Mouse (Mus musculus): ENCODE data around the gene Hnrnpdl.
A peak's percentile ranks its signal among the peaks of the same experiment; 100 is the strongest.

The Hnrnpdl gene

GRCm38 (mm10) chr5:100039602-100040142, at the start of gene Hnrnpdl, which contains the start of gene Enoph1:
Gene Hnrnpdl (minus strand): TSS chr5:100039664.
Gene Enoph1 (plus strand): TSS chr5:100039985.
- DNase-seq (ENCODE audit: low read depth, low spot score) = peak; percentile 96

DNA sequence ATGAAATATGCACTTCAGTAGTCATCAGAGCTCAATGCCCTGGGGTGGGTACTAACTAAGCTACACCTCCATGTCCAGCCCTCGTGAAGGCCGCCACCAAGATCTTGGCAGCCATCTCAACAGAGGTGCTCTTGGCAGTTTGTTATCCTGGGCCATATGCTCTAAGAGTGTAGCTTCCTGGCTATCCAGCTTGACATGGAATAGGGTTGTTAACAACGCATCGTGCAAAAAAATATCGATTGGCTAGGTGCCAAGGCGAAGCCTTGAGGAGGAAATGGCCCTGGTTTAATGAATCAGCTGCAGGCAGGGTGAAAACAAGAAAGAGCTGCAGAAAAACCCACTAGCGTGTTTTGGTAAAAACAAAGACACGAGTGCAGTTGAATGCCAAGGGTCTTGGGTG, 45.6 kb upstream of the Hnrnpdl start:
- no peak for DNase-seq (ENCODE audit: low read depth, low spot score)

DNA sequence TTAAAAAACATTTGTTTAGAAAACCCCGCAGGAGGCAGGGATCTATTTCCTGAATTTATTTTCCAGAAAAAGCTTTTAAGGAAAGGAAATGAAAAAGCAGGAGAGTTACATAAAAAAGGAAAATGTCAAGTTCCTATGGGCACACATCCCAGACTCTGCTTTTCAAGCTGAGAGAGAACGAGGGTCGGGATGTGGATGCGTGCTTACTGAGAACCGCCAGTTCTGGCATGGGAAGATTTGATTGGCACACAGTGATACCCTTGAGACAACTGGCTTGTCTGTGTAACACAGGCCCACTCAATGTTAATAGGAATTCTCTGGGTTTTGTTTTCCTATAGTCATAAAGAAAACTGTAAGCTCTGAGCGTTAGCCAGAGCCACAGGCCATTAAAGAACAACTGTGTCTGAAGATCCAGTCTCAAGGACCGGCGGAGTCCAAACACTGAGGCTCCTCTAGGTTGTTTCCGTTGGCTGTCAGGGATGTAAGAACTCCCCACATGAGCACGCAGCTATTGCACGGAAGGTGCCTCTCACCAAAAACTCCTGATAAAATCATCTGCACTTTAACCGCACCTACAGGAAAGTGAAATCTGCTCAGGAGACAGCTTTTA, 44.6 kb upstream of the Hnrnpdl start:
- peak; percentile 50 for DNase-seq (ENCODE audit: low read depth, low spot score)

DNA sequence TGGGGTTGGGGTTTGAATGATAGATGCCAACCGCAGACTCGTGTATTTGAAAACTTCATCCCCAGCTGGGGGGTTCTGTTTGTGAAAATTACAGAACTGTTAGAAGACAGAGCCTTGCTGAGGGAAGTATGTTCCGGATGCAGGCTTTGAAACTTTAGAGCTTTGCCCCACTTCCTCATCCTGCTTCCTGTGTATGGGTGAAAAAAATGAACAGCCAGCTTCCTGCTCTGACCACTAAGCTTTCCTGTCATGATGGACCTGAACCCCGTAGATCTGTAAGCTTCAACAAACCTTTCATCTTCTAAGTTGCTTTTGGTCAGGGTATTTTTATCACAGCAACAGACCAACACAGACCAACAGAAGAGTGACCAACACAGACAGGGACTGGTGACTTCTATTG, 42.5 kb upstream of the Hnrnpdl start:
- DNase-seq (ENCODE audit: low read depth, low spot score) = no peak

DNA sequence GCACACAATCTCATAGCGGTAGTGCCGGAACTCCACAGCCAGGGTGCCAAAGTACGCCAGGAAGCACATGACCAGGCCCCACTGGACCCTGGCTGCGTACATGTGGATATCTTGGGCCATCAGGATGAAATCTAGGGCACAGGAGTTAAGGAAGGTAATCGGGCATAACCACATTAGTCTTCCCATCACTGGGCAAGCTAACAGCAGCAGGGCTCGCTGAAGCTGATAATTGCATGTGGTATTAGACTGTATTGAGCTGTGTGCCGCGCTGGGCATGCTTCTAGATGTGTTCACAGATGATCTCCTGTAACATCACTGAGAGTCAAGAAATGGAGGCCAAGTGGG, 40.4 kb upstream of the Hnrnpdl start:
- DNase-seq (ENCODE audit: low read depth, low spot score) = no peak

- no peak for DNase-seq (ENCODE audit: low read depth, low spot score)
Measured at GRCm38 (mm10) chr5:100079040-100079930, 39.8 kb upstream of the Hnrnpdl start.

DNA sequence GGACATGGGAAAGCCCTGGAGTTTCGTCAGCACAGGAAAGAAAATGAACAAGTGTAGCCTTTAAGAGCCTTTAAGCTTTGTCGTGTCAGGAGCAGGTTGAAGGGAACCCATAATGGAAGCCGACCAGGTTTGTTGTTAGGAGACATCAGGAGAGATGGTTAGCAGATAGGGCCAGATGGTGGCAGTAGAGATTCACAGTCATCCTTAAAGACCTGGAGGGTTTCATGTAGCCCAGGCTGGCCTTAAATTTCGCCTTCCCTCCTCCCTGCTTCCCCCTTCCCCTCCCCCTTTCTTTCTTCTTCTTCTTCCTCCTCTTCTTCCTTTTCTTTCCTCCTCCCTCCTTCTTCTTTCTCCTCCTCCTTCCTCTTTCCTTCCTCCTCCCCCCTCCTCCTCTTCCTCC, 35.1 kb upstream of the Hnrnpdl start:
- DNase-seq (ENCODE audit: low read depth, low spot score) = no peak

DNA sequence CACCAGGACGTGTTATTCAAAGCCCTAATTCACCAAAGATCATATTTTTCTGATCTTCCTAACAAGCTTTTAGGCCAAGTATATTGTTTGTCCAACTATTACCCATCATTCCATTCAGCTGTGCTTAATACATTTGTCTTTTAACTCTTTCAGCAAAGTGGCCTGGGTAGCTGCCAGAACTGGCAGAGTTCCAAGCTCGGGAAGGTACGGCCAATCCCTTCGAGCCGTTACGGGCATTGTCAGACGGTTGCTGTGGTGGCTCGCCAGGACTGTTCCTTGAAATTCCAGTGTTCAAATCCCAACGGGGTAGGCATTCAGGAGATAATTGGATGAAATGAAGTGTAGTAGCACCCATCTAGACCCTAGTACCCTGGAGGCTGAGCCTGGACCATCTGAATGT, 33.1 kb upstream of the Hnrnpdl start:
- DNase-seq (ENCODE audit: low read depth, low spot score) = no peak

DNA sequence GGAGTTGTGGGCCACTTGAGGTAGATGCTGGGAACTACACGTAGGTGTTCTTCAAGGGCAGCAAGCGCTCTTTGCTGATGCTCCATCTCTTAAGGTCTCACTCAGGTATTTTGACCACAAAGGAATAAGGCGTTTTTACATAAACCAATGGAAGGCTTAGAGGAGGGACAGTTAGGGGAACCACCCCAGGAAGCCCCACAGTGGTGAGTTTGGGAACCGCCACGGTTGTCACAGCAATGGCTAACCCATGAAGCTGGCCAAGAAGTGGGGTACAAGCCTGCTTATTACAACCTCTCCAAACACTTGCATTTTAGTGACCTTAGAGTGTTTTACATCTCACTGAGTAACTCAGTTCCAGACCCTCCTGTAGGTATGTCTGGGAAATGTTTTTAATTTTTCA, 32.1 kb upstream of the Hnrnpdl start:
- no peak for DNase-seq (ENCODE audit: low read depth, low spot score)

GRCm38 (mm10) chr5:100070255-100070654, 30.8 kb upstream of the Hnrnpdl start:
- DNase-seq (ENCODE audit: low read depth, low spot score) = no peak

GRCm38 (mm10) chr5:100069526-100069925, 30.1 kb upstream of the Hnrnpdl start:
- no peak for DNase-seq (ENCODE audit: low read depth, low spot score)

GRCm38 (mm10) chr5:100067579-100067978, 28.1 kb upstream of the Hnrnpdl start:
- no peak for DNase-seq (ENCODE audit: low read depth, low spot score)

- no peak for DNase-seq (ENCODE audit: low read depth, low spot score)
Measured at GRCm38 (mm10) chr5:100060876-100061275, 21.4 kb upstream of the Hnrnpdl start.

DNA sequence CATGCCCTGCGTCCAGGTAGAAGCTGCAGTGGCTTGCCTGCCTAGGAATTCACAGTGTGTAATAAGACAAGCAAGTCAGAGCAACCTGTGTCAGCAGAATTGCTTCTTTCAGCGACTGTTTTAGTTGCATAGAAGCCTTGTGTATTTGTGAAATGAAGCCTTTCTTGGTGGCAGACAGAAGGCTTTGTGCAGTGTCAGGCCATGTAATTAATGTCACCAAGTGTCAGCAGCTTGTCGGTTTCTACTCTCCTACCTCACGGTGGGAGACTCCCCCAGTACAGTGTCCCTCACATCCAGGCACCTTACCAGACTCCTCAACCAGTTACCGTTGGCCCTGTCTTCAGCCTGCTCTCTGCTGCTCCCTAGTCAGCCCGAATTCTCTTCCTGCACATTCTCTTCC, 19.9 kb upstream of the Hnrnpdl start:
- DNase-seq (ENCODE audit: low read depth, low spot score) = no peak

DNA sequence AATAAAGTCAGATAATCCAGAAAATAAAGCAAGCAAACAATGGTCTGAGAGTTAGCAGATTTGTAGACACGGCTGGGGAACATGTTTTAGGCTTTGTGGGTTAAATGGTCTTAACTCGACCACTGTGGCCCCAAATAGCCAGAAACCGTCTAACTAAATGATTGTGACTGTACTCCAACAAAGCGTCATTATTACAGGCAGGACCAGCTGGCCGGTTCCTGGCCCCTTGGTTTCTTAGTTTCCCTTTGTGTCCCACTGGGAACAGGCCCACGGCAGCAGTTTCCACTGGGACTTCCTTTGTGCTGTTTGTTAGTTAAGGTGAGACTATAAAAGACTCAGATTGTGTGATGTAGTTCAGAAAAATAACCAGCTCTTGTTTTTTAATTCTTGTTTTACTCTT, 19.3 kb upstream of the Hnrnpdl start:
- DNase-seq (ENCODE audit: low read depth, low spot score) = no peak

- no peak for DNase-seq (ENCODE audit: low read depth, low spot score)
Measured at GRCm38 (mm10) chr5:100057461-100058209, 18.2 kb upstream of the Hnrnpdl start.

DNA sequence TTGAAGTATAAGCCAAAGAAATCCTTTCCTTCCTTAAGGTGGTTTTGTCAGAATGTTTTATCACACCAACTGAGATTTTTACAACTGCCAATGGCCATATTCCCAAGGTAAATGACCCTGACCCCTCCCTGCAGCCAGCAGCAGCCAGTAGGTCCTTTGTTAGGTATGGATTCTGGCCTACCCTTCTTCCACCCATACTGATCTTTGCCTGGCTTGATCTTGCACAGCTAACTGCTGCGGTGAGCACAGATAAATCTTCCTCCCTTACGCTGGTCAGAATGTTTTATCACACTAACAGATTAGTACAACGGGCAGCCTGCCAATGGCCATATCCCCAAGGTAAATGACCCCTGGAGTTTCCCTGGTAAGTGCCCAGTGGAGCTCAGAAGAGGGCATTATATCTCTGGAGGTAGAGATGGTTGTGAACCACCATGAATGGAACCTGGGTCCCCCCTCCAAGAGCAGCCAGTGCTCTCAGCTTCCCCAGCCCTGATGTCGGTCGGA, 16.5 kb upstream of the Hnrnpdl start:
- no peak for DNase-seq (ENCODE audit: low read depth, low spot score)

DNA sequence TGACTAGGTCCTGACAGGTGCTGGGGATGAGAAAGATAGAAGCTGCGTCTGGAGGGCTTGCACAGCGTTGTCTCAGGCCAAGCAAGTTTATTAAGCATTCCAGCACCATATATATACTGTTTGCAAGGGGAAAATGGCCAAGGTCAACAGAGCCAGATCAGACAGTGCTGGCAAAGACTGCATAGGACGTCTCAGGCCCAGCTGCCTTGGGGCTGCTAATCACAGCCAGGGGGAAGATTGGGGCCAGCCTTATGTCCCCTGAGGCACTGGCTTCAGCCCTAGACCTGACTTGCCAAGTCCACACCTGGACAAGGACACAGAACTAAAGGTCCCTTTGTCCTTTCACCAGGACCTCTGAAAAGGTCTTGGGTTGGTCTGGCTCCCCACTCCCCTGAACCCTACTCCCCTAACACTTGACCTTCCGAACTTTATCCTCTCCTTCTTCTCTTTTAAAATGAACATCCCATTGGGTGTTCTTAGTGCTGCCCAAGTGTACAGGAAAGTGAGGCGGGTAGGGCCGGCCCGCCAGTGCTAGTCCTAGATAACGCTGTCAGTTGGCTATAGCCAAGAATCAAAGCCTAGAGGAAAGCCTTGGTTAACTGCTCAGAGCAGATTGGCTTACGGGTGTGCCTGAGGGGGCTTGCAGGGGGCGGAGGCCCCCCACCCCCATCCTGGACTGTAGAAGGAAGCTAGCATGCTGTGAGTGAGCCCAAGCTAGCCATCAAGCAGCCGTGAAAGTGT, 15.5 kb upstream of the Hnrnpdl start:
- DNase-seq (ENCODE audit: low read depth, low spot score) = no peak

GRCm38 (mm10) chr5:100052728-100053127, 13.3 kb upstream of the Hnrnpdl start:
- DNase-seq (ENCODE audit: low read depth, low spot score) = no peak

DNA sequence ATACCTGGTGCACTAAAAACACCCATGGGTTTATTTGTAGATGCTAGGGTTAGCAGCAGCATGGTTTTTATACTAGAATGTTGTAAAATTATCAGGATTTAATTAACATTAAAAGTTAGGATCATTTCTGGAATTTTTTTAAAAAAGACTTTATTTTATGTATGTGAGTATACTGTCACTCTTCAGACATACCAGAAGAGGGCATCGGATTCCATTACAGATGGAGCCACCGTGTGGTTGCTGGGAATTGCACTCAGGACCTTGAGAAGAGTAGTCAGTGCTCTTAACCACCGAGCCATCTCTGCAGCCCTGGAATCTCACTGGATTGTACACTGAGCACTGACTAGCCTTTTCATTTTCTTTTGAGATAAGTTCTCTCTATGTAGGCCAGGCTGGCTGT, 10.4 kb upstream of the Hnrnpdl start:
- no peak for DNase-seq (ENCODE audit: low read depth, low spot score)

DNA sequence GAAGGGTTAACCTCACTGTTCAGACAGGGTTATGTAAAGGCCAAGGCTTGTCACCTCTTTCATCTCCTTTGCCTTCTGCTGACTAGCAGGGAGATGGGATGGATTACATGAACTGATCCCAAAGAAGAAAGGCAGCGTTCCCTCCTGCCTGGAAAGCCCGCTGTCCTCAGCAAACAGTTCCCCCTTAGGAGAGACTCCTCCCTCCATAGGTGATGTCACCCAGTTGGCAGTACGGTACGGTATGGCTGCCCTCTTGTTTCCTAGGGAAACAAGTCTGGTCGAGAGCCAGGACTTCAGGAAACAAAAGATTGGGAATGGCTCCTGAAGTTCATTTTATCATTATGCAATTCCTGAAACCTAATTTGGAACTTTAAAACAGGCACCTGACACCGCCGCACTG, 8.4 kb upstream of the Hnrnpdl start:
- no peak for DNase-seq (ENCODE audit: low read depth, low spot score)
